In the genomic region with DNA sequence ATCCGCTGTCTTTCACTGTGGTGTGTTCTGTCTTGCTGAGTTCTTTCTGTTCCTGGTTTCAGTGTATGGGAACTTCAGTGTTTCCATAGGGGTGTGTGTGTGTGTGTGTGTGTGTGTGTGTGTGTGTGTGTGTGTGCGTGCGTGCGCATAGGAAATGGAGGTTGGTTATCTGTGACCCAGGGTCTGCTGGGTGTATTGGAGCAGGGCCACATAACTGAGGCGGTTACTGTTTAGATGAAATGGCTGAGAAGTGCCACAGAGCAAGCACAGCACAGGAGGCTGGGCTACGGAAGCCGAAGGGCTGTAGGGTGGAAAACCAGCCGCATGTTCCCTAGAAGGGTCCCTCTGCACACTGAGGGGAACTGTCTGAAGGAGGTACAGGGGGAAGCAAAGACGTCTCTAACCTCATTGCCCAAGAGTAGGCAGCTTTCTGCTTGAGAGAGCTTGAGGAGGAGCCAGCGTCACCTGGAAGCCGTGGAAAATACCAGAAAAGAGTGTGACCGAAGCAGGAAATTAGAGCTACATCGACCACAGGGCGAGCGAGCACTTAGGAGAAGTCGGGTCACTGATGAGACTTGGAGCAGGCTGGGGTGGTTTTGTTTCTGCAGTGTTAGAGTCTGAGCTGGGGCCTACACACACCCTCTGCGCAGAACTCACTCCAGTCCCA, we compare ENCODE assay signal across 1 mouse cellular context.
A peak's percentile ranks its signal among the peaks of the same experiment; 100 is the strongest.
TF ChIP-seq lines count a peak whose summit lies in the region.

No protein-coding gene starts in this region.

TF ChIP-seq in MEL, 35 proteins besides CTCF, POLR2A, EP300 and RAD21:
- TF ChIP-seq MAFK (IDR thresholded peaks at IDR 0.05; ENCODE audit: borderline replicate concordance, low read depth, low read length): no peak
- TF ChIP-seq TCF12 (IDR thresholded peaks at IDR 0.05; ENCODE audit: low read depth, low read length): 0 out of 2 replicates have a peak, but pooled peaks have one; percentile 11
- TF ChIP-seq POLR2AphosphoS2 (IDR thresholded peaks at IDR 0.05; ENCODE audit: low read length): no peak
- no peak for TF ChIP-seq TBP (IDR thresholded peaks at IDR 0.05; ENCODE audit: low read depth, low read length)
- TF ChIP-seq ZMIZ1 (IDR thresholded peaks at IDR 0.05; ENCODE audit: low read depth, low read length): no peak
- no peak for TF ChIP-seq RCOR1 (IDR thresholded peaks at IDR 0.05; ENCODE audit: low read depth, low read length)
- no peak for TF ChIP-seq MEF2A (IDR thresholded peaks at IDR 0.05; ENCODE audit: extremely low read depth, insufficient replicate concordance, low read depth, low read length, poor library complexity, severe bottlenecking)
- no peak for TF ChIP-seq MYB (IDR thresholded peaks at IDR 0.05; ENCODE audit: low read depth, low read length)
- no peak for TF ChIP-seq CHD1 (IDR thresholded peaks at IDR 0.05; ENCODE audit: low read depth, low read length)
- TF ChIP-seq ZC3H11A (IDR thresholded peaks at IDR 0.05; ENCODE audit: low read depth, low read length): no peak
- TF ChIP-seq USF2 (IDR thresholded peaks at IDR 0.05; ENCODE audit: borderline replicate concordance in 1 of 2, insufficient read depth in 1 of 2, low read depth in 1 of 2, low read length in 2 of 2): no peak
- TF ChIP-seq ZNF384 (IDR thresholded peaks at IDR 0.05; ENCODE audit: low read depth, low read length): no peak
- no peak for TF ChIP-seq BHLHE40 (IDR thresholded peaks at IDR 0.05; ENCODE audit: borderline replicate concordance, low read depth, low read length)
- no peak for TF ChIP-seq SMC3 (IDR thresholded peaks at IDR 0.05; ENCODE audit: low read depth, low read length)
- peak; percentile 10; the same call in 1 of the 2 replicates for TF ChIP-seq ETS1 (IDR thresholded peaks at IDR 0.05; ENCODE audit: low read depth, low read length)
- no peak for TF ChIP-seq POLR2AphosphoS5 (IDR thresholded peaks at IDR 0.05; ENCODE audit: borderline replicate concordance, low read depth, low read length)
